Mouse (Mus musculus): ENCODE measurements around the gene Mrtfa.

The Mrtfa gene

DNA sequence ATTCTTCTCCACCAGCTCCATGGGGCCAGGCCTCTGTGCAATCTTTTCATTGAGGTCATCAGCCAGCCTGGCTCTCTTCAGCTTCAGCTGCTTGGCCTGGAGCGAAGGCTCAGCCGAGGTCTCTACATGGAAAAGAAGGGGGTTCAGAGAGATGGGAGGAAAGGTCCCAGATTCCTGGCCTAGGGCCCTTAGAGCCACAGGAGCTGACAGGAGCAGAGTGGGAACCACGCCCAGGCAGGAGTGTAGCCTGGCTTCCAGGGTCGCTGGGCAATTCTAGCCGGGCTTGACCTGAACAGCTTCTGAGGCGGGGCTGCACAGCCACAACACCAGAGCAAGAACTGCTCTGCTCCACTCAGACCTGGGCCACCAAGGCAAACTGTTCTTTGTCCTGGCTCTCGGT is 168.1 kb downstream of the Mrtfa start:
- DNase-seq, result no peak

DNA sequence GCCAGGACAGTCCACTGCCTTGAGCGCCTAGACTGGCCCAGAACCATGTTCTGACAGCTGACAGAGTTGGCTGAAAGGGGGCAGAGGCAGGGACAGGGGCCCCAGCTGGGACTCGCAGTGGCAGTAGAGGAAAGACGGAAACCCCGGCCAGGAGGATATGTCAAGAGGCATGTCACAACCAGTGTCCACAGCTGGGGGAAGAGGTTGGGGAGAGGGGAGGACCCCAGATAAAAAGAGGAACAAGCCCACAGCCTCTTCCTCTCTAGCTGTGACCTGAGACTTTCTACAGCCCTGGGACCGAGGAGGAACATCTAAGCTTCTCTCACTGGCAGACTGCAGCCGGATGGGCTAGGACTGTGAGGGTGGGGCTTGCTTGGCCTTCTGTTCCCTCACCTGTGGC is 169.2 kb downstream of the Mrtfa start:
- DNase-seq, result no peak

DNA sequence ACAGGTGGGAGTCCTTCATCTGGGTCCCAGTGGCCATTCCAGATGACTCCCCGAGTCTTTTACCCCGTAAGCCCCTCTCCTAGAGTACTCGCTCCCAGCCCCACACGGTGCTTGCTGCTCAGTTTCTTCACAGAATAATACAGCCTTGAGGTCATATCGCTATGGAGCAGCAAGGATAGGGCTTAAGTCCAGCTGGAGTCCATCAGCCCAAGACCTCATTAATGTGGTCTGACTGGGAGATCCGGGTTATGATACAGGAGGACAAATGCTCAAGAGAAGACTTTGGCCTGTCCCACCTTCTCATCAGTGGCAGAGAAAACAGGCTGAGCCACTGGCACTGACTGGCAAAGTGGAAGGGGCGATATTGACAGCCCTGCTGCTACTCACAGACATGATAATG is 173.2 kb downstream of the Mrtfa start:
- DNase-seq, result no peak

DNA sequence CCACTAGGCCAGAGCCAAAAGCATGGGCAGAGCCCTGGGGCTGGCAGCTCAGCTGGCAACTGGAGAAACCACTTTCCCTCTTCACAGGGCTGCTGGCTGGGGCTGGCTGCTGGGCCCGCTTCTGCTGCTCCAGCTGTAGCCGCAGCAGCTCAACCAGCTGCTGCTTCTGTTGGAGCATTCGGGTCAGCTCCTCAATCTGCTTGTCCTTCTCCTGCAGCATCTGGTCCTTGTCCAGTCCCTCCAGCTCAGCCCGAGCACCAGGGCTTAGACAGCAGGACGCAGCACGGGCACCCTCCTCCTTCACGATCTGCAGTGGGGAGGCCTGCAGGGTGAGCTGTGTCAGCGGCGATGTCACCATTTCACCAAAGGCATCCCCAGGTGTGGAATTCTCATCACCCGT is 174.1 kb downstream of the Mrtfa start:
- DNase-seq, result no peak

DNA sequence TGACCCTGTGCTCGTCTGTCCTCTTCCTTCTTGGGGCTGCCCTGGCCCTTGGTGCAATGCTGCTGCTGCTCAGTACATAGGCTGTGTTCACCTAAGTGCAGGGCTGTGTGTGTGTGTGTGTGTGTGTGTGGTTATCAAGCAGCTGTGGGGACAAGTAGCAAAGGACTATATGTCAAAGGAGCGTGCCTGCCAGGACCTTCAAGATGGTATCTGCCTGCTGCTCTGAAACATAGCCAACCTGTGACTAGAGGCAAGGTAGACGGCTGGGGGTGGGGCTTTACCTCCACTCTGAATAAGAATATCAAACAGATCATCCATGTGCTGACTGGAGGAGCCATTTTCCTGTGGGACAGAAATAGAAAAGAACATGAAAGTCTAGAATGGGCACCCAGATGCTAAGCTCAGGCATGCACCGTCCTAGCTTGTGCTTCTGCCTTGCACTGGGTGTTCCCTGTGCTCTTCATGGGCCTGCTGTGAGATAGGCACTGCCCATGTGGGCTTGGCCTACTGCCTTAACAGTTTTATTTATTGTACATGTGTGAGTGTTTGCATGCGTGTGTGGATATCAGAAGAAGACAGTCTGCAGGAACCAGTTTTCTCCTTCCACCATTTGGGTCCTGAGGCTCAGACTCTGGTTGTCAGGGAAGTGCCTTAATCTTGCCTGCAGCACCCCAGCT is 175.4 kb downstream of the Mrtfa start:
- DNase-seq, result no peak

DNA sequence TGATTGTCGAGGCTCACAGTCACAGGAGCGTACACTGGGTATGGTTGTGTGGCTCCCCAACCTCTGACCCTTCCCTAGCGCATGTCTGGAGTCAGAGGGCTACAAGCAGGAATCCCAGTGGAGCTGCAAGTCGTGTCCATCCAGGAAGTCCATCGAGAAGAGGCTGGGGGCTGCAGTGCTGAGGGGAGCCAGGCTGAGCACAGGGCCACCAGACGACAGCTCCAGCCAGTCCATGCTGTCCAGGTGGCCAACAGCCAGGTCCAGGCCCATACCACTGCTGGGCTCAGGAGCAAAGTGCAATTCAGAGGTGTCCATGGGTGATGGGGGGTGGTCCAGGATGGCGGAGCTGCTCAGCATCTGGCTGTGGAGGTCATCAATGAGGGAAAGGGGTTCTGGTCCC is 177.4 kb downstream of the Mrtfa start:
- no peak for DNase-seq

DNA sequence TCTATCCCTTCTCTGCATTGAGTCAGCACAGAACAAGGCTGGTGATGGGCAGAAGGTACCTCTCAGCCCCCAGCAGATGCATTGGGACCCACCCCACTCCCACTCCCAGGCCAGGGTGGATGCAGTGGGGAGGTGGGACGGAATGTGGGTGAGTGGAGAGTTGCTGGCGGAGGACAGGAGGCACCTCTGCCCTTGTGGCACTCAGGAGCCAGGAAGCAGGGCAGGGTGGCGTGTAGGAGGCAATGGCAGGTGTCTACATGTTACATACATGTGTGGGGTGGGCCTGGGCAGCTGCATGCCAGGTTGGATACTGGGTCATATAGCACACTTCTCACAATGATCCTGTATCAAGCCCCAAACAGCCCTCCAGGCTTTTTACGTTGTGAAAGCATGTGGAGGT is 178.2 kb downstream of the Mrtfa start:
- DNase-seq, result no peak

DNA sequence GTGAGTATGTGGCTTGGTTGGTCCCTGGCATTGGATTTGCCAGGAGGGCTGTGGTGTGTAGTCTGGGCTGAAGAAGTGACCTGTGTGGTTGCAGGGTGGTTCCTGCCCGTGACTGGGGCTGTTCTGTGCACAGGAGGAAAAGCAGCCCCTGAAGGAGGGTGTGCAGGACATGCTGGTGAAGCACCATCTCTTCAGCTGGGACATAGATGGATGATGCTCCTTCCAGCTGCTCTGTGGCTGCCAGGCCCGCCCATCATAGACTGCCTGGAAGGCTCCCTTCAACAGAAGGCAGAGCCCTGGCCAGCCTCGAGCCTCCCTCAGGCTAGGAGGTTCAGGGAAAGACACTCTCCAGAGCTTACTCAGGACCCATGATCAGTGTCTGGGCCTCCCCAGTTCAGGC is 179.0 kb downstream of the Mrtfa start:
- no peak for DNase-seq

DNA sequence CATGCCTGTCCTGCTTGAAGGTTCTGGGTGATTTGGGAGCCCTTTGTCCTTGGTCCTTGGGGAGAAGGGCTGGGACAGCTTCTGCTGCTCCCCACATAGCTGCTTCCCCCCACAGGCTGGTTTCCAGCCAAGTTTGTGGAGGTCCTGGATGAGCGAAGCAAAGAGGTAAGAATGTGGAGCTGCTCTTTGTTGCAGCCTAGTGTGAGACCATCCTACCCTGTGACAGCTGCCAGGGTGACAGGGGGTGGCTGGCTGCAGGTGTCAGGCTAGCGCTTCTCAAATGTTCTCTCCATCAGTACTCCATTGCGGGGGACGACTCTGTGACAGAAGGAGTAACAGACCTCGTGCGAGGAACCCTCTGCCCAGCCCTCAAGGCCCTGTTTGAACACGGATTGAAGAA is 180.4 kb downstream of the Mrtfa start:
- DNase-seq, result no peak

DNA sequence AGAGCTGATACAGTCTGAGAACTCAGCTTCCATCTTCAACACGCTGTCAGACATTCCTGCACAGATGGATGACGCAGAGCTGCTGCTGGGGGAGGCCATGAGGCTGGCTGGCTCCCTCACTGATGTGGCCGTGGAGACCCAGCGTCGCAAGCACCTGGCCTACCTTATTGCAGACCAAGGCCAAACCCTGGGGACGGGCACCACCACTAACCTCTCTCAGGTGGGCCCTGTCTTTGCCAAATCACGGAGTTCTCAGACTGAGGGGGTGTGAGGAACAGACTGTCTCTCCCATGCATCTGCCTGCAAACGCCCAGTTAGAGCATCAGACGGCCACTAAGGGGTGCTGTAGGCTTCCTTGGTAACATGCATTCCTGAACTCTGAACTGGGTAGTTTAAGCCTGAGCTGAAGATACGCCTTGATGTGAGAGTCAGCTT is 181.9 kb downstream of the Mrtfa start:
- DNase-seq, result peak; percentile 58

DNA sequence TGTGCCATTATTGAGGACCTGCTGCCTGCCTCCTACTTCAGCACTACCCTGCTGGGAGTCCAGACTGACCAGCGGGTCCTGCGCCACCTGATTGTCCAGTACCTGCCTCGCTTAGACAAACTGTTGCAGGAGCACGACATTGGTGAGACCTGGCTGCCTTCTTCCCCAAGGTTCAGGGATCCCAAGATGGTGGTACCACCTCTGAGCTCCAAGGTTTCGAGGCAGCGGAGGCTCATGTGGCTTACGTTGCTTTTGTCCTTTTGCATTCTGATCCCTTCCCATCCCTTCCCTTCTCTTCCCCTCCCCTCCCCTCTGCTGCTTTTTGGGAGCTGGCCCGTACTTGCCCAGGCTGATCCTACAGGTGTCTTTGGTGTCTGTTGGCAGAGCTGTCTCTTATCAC is 182.7 kb downstream of the Mrtfa start:
- no peak for DNase-seq

DNA sequence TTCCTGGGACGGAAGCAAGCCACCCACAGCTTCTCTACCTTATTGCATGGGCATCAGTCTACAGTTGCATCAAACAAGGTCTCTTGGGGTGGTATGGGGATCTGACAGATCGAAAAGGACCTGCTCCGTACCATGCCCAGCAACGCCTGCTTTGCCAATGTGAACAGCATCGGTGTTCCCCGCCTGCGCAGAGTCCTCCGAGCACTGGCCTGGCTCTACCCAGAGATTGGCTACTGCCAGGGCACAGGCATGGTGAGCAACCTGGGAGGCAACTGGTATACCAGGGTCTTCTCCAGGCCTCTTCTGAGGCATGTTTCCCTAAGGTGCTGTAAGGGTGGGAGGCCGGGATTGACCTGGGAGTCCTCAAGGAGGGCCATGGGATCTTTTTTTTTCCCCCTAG is 183.2 kb downstream of the Mrtfa start:
- DNase-seq, result no peak

DNA sequence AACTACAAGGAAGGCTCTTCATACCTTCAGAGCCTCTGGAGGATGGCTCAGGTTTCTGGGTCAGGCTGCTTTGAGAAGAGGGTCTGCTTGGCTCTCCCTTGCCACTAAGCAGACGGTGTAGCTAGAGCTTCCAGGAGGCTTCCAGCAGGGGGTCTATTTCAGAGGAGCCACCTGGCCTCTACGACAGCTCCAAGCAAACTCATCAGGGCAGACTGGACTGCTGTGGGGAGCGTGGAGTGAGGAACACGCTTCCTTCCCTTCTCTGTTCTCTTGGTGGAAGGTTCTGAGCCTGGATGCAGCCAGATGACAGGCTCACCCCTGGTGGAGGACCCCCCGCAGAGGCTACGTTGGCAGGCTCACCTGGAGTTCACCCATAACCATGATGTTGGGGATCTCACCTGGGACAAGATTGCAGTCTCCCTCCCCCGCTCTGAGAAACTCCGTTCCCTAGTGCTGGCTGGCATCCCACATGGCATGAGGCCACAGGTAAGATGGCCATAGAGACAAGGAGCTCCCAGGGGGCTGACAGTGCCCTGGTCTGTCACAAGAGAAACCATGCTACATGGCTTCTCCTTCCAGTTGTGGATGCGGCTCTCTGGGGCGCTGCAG is 184.3 kb downstream of the Mrtfa start:
- no peak for DNase-seq

DNA sequence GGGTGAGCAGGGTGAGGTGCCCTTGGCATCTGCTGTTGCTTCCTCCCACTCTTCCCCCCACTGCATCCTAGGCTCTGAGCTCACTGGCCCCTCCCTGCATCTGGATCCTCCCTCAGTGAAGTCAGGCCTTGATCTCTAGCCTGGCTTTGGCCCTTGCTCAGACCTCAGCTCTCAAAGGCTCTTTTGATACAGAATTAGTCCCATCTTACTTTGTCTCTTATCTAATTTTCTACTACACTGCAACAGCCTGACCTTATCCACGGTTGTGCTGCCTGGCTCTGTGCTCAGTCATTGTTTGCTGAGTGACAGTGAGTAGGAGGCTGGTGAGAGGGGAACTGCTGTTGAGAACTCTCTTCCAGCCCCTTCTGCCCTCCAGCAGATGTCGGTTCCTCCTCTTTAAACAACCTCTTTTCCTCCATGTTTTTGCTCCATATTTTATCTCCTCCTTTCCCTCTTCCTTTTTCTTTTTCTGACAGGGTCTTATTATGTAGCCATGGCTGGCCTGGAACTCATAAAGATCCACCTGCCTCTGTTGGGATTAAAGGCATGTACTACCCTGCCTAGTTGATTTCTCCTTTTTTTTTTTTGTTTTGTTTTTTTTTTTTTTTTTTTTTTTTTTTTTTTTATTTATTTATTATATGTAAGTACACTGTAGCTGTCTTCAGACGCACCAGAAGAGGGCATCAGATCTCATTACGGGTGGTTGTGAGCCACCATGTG is 190.0 kb downstream of the Mrtfa start:
- DNase-seq, result no peak

DNA sequence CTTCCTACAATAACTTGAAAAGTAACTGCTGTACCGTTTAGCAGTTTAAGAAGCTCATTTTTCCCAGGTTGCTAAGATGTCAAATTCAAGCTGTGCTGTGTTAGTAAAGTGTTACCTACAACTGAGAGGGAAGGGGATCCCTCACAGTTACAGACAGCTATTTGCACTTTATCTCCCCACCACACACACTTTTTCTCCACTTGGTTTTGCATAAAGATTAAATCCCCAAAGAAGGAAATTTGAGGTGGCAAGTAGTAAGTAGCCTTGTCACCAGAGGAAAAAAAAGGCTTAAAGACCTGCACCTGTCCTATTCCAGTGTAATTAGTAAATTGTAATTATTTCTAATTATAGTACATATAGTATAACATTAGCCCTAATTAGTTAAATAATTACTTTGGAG is 193.5 kb downstream of the Mrtfa start:
- DNase-seq, result no peak

DNA sequence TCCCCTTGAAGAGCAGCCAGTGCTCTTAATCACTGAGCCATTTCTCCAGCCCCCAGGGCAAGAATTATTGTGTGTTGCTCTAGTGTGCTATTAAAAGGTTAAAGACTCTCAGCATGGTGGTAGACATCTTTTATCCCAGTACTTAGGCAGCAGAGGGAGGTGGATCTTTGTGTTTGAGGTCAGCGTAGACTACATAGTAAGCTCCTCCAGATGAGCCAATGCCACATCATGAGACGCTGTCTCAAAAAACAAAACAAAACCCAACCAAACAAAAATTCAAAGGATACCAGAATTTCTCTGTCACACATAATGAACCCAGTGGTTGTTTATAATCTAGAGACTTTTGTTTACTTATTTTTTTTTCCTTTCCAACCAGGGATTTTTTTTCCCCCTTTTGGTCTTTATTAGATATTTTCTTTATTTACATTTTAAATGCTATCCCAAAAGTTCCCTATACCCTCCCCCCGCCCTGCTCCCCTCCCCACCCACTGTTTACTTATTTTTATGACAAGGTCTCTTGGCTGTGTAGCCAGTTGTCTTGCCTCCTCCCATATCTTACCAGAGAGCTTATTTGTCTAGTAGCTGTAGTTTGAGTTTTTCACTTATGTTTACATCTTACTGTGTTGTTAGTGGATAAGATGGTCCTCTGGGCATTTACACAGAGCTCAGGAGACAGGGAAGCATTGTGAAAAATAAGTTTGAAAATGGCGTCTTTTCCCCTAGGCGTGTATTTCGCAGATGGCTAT is 194.3 kb downstream of the Mrtfa start:
- DNase-seq, result no peak

DNA sequence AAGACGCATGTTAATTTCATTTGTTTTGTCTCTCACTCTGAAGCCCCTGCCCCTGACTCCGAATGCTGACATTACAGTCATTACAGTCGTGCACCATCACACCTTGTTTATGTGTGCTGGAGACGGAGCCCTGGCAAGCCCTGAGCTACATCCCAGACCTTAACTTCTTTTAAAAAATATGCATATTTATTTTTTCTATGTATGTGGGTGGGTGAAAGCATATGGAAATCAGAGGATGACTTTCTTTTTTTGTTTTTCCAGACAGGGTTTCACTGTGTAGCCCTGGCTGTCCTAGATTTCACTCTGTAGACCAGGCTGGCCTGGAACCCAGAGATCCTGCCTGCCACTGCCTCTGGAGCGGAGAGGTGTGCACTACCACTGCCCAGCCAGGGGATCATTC is 195.6 kb downstream of the Mrtfa start:
- DNase-seq, result no peak

DNA sequence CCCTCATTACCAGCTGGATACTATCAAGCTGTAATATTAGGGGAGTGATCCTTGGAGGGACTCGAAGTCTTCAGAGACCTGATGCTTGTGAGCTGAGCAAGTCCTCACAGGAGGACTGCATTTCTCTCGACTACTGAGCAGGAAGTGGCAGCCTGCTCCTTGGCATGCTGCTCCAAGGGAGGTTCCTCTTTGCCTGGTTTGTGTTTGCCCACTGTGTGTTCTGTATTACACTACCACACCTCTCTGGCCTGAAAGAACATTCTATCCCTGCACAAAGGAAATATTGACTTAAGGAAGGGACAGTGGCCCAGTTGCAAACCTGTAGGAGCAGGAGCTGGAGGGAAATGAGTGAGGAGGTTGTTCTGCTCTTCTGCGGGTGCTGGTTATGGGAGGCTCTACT is 200.8 kb downstream of the Mrtfa start:
- no peak for DNase-seq

DNA sequence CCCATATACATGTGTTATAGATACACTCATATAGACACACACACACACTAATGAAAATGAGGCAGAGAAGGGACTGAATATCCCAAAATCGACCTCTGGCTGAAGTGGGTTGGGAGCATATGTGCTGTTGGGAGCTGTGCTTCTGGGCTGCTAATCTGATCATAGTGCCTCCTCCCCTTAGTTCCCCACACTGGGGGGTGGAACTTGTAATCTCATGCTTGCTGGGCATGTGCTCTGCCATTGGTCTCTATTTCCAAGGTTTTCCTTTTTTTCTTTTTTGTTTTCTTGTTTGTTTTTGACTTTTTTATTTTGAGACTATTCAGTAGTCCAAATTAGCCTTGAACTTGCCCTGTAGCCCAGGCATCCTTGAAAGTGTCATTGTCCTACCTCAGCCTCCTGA is 202.2 kb downstream of the Mrtfa start:
- DNase-seq, result no peak

DNA sequence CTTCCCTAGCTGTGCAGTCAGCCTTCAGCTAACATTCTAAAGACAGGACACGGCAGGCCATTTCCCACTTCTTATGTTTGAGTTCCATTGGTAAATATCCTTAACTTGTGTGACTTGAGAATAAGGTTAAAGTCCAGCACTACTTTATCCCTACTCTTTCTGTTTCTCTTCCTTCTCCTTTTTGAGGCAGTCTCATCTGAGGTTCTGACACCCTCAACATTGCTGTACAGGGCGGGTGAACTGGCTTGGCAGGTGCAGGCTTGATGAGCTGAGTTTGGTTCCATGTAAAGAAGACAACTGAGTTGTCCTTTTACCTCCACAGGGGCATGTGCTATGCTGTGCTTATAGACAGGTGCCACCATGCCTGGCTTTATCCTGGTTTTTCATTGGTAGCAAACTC is 207.3 kb downstream of the Mrtfa start:
- no peak for DNase-seq

DNA sequence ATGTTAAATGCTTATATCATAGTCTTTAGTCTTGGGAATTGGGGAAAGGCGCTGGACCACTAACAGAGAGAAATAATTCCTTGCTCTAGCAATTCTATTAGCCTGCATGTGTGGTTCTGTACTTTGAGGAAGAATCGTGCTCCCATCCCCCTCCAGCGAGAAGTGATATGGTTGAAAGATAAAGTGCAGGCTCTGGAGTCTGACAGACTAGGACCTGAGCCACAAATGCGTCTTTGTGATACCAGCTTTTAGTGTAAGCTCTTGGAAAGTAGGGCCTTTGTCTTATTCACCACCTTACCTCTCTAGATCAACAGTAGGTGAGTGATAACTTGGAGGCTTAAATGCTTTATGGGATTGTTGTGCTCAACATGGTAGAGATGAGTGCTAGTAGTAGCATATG is 209.4 kb downstream of the Mrtfa start:
- no peak for DNase-seq

DNA sequence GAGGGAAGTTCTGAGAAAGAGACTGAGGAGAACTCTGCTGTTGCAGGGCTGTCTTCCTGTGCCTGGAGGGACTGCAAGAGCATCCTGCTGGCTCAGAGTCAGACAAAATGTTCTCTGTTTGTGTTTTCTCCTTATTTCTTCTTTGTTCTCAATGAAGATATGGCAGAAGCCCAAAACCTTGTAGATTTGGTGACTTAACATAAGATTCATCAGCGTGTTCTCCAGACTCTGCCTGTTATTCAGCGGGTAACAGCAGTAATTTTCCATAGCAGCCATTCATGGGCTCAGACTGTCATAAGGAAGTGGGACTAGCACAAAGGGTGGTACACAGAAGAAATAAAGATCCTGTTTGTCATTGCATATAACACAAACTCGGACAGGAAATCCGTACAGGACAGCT is 210.9 kb downstream of the Mrtfa start:
- DNase-seq, result no peak

DNA sequence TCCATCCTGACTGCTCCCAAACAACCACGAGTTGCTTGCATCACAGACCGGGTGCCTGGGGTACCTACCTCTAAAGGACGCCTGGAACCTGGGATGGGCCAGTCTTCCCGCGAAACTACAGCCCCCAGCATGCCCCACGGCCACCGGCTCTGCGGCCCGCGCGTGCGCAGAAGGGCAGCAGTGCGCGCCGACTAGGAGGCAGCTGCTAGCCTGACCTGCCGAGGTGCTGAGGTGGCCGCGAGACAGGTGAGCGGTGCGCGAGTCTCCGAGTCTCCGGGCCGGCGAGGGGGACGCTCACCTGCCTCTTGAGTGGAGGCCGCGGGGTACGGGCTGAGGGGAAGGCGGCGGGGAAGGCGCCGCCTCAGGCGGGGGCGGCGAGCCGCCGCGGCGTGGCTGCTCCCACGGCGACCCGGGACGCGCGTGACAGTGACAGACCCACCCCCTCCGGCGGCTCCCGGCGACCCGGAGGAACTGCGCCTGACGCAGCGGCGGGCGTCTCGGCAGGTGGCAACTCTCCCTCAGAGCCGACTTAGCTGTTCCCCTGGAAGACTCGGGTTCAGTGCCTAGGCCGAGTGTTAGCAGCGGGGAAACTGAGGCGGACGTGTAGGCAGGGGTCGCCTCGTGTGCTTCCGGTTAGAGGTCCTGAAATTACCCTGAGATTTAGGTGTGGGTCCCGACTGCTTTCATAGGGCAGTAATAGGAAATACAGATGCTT is 212.8 kb downstream of the Mrtfa start, which contains the start of gene Sgsm3:
Sgsm3 (plus strand) TSS at position 146 of the 715 bp plus-strand sequence.
- DNase-seq, result peak; percentile 89
